ENCODE assay signal across 8 mouse cellular contexts in the genomic region with DNA sequence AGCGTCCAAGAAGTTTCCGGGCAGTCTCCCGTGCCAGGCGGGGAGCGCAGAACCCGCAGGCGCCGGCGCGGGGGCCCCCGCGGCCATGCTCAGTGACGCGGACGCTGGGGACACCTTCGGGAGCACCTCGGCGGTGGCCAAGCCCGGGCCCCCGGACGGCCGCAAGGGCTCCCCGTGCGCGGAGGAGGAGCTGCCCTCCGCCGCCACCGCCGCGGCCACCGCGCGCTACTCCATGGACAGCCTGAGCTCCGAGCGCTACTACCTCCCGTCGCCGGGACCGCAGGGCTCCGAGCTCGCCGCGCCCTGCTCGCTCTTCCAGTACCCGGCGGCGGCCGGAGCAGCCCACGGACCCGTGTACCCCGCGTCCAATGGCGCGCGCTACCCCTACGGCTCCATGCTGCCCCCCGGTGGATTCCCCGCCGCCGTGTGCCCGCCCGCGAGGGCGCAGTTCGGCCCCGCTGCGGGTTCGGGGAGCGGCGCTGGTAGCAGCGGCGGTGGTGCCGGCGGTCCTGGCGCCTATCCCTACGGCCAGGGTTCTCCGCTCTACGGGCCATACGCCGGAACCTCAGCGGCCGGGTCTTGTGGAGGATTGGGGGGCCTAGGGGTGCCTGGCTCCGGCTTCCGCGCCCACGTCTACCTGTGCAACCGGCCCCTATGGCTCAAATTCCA. TPM values are rescaled to one million over a fixed set of nuclear protein-coding genes. Genes with fewer than 3 reads are reported as not detected.
DNase-seq lines count a peak whose midpoint lies in the region; ATAC-seq and TF ChIP-seq lines count a peak whose summit lies in the region.

No protein-coding gene starts in this region.

- H3K4me1 ChIP-seq in embryonic fibroblast, embryonic 13.5 days (ENCODE audit: control insufficient read depth, insufficient read depth, low read length) = no peaks in the 10 kb centered on the region; the same call in 1 of the 2 replicates
- H3K4me1 ChIP-seq in intestine, embryonic 15.5 days (replicated peaks) = peaks cover 20% of the 10 kb centered on the region
- H3K4me1 ChIP-seq in megakaryocyte, embryonic 14.5 days = peaks cover 42% of the 10 kb centered on the region

- no peak for TF ChIP-seq POLR2A in embryonic fibroblast, embryonic 13.5 days (IDR thresholded peaks at IDR 0.05; ENCODE audit: low read depth, low read length)

- peak overlapping the region; percentile 17; the same call in 1 of the 2 replicates for H3K9ac ChIP-seq in intestine, embryonic 15.5 days

- under 1% methylated on average over 70 of the region's 87 CpGs for WGBS in intestine, embryonic 15.5 days

- H3K9me3 ChIP-seq in intestine, embryonic 15.5 days = no peaks in the 10 kb centered on the region
- no peaks in the 10 kb centered on the region for H3K9me3 ChIP-seq in megakaryocyte, embryonic 14.5 days

- H3K27me3 ChIP-seq in intestine, embryonic 15.5 days (replicated peaks) = peaks cover 80% of the 10 kb centered on the region
- peaks cover 93% of the 10 kb centered on the region for H3K27me3 ChIP-seq in megakaryocyte, embryonic 14.5 days (replicated peaks)

- no peaks in the 10 kb centered on the region for H3K36me3 ChIP-seq in intestine, embryonic 15.5 days
- no peaks in the 10 kb centered on the region for H3K36me3 ChIP-seq in megakaryocyte, embryonic 14.5 days (replicated peaks; ENCODE audit: low read length)

- ATAC-seq in intestine, embryonic 15.5 days = peak; percentile 86

- peak in 1 of 2 experiments; percentile 18 for DNase-seq in layer of hippocampus, adult 2 months (ENCODE audit: low spot score in 2 of 2)
- no peak for DNase-seq in layer of hippocampus, postnatal 25 days (ENCODE audit: extremely low spot score in 1 of 2, low spot score in 1 of 2)
- peak; percentile 61 for DNase-seq in adrenal gland, postnatal 25 days
- peak; percentile 42 for DNase-seq in thymus, postnatal 0 days (ENCODE audit: low spot score)
- no peak for DNase-seq in c-Kit-positive CD71-positive TER-119-positive erythroid progenitor cells, embryonic 14.5 days (ENCODE audit: low spot score)

- H3K27ac ChIP-seq in layer of hippocampus, adult 2 months = no peak overlapping the region
- no peak overlapping the region for H3K27ac ChIP-seq in embryonic fibroblast, embryonic 13.5 days (ENCODE audit: insufficient read depth, low read length)
- H3K27ac ChIP-seq in intestine, embryonic 15.5 days = no peak overlapping the region

- H3K4me3 ChIP-seq in layer of hippocampus, adult 2 months = peak overlapping the region; percentile 44
- peak overlapping the region; percentile 25; the same call in 1 of the 2 replicates for H3K4me3 ChIP-seq in embryonic fibroblast, embryonic 13.5 days (ENCODE audit: insufficient read depth, low read length)
- peak overlapping the region; percentile 43 for H3K4me3 ChIP-seq in intestine, embryonic 15.5 days (replicated peaks)
- peak overlapping the region; percentile 90 for H3K4me3 ChIP-seq in megakaryocyte, embryonic 14.5 days (replicated peaks)

- peak; percentile 68 for TF ChIP-seq CTCF in layer of hippocampus, adult 2 months (conservative IDR thresholded peaks at IDR 0.05)
- TF ChIP-seq CTCF in embryonic fibroblast, embryonic 13.5 days (IDR thresholded peaks at IDR 0.05; ENCODE audit: borderline replicate concordance, insufficient read depth, low read length) = no peak

- H3K4me2 ChIP-seq in intestine, embryonic 15.5 days (replicated peaks) = peak overlapping the region; percentile 87

RNA-seq across cellular contexts. Expression of a gene that starts 1.0 kb away (rescaled TPM):
- total RNA-seq in layer of hippocampus, adult 2 months (2021) = under 1 TPM; 0.56 to 0.76 TPM
- 1 to 10 TPM; 1.3 TPM for total RNA-seq in layer of hippocampus, postnatal 25 days (2021)
- total RNA-seq in adrenal gland, postnatal 25 days (2021) = 0.09 and 0.43 TPM in 2 replicates
- polyA plus RNA-seq in embryonic fibroblast, embryonic 13.5 days (2011; ENCODE audit: insufficient read length, low read depth, missing spikeins) = not detected in 2 replicates
- polyA plus RNA-seq in intestine, embryonic 15.5 days (2015; fragmentation: Nextera tagmentation; extraction: Ambion mirVana) = 0.13 and 0.18 TPM in 2 replicates
- not detected in 2 replicates for polyA plus RNA-seq in megakaryocyte, embryonic 14.5 days (2012; ENCODE audit: insufficient read depth, low replicate concordance)
- 0.06 and 0.18 TPM in 2 replicates for polyA plus RNA-seq in thymus, postnatal 0 days (2015; fragmentation: Nextera tagmentation; extraction: Ambion mirVana)

RNA-seq across cellular contexts. Expression of a gene that starts 27.1 kb away (rescaled TPM):
- total RNA-seq in layer of hippocampus, adult 2 months (2021) = 10 to 100 TPM; 84.8 to 94.6 TPM
- 10 to 100 TPM; 69.2 to 98.9 TPM for total RNA-seq in layer of hippocampus, postnatal 25 days (2021)
- 119 and 150 TPM in 2 replicates for total RNA-seq in adrenal gland, postnatal 25 days (2021)
- 85.1 and 111 TPM in 2 replicates for polyA plus RNA-seq in embryonic fibroblast, embryonic 13.5 days (2011; ENCODE audit: insufficient read length, low read depth, missing spikeins)
- polyA plus RNA-seq in intestine, embryonic 15.5 days (2015; fragmentation: Nextera tagmentation; extraction: Ambion mirVana) = 59.5 and 61.6 TPM in 2 replicates
- 1.2 and 11.7 TPM in 2 replicates for polyA plus RNA-seq in megakaryocyte, embryonic 14.5 days (2012; ENCODE audit: insufficient read depth, low replicate concordance)
- 28.4 and 34.1 TPM in 2 replicates for polyA plus RNA-seq in thymus, postnatal 0 days (2015; fragmentation: Nextera tagmentation; extraction: Ambion mirVana)

Comparison
In these comparisons a context has a peak if more than half of its experiments do, and no peak if none do; other contexts are left out.
1. DNase-seq: peak in adrenal gland, postnatal 25 days (single experiment) and thymus, postnatal 0 days (single experiment); none in layer of hippocampus, postnatal 25 days (0 of 2) and c-Kit-positive CD71-positive TER-119-positive erythroid progenitor cells, embryonic 14.5 days (single experiment).
2. H3K4me3 ChIP-seq: peak in every context shown above with its lines; median percentile 90 in megakaryocyte, embryonic 14.5 days; 44 in layer of hippocampus, adult 2 months; 43 in intestine, embryonic 15.5 days; 25 in embryonic fibroblast, embryonic 13.5 days.